Mouse (Mus musculus): ENCODE data around the gene Ric1. TPM values are rescaled to one million over a fixed set of nuclear protein-coding genes. Genes with fewer than 3 reads are reported as not detected.

The Ric1 gene
- polyA plus RNA-seq, 1 experiment, result 6.7 TPM

DNA sequence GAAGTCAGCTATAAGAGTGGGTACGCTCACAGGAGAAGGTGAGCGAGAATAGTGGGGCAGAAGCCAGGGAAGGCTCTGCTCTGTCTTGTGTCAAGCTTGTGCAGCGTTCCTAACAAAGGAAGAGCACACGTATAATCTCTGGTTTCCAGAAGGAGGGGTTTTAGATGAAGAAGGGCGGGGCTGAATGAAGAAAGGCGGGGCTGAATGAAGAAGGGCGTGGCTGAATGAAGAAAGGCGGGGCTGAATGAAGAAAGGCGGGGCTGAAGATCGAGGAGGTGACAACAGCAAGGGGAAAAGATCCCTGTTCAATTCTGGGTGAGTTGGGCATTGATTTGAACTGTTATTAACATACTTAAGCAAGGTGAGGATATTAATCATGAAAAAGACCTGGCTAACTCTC lies 6.1 kb upstream of the Ric1 start:
- TF ChIP-seq CTCF (IDR thresholded peaks at IDR 0.05; ENCODE audit: extremely low read depth, insufficient read length, insufficient replicate concordance, low read depth, low read length) (no peak), POLR2A (IDR thresholded peaks at IDR 0.05; ENCODE audit: low read depth, low read length) (no peak)
- 85% methylated on average over 10 of the region's 10 CpGs for WGBS
- Histone ChIP-seq H3K36me3 (ENCODE audit: control insufficient read depth, insufficient read depth, low read length) (no peaks in the 10 kb centered on the region), H3K4me1 (ENCODE audit: control insufficient read depth, insufficient read depth, insufficient read length, low read length) (peaks cover 3% of the 10 kb centered on the region), H3K27ac (ENCODE audit: insufficient read depth, low read depth, low read length) (no peak overlapping the region), H3K4me3 (ENCODE audit: low read depth, low read length) (no peak overlapping the region), H3K27me3 (ENCODE audit: control insufficient read depth, insufficient read depth, low read length) (no peaks in the 10 kb centered on the region)

DNA sequence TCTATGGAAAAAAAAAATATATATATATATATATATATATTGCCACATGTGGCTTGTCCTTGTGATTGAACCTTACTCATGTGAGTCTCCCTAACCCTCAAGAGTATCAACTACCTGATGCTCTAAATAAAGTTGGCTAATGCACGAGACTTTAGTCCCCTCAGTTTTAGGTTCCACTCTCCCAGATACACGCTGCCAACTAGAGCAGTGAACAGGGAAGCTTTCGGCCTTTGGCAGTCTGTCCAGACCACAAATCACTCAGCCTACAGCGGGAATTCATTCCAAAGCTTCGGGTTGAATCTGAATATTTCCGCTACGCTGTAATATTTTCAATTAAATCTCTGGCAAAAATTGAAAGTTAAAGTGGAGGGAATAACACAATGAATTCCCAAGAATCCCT lies 3.7 kb upstream of the Ric1 start:
- H3K36me3 ChIP-seq (ENCODE audit: control insufficient read depth, insufficient read depth, low read length), result no peaks in the 10 kb centered on the region
- H3K4me1 ChIP-seq (ENCODE audit: control insufficient read depth, insufficient read depth, insufficient read length, low read length), result peaks cover 2% of the 10 kb centered on the region
- 60% methylated on average over 7 of the region's 7 CpGs for WGBS
- H3K4me3 ChIP-seq (ENCODE audit: low read depth, low read length), result no peak overlapping the region
- no peak for TF ChIP-seq POLR2A (IDR thresholded peaks at IDR 0.05; ENCODE audit: low read depth, low read length)
- H3K27ac ChIP-seq (ENCODE audit: insufficient read depth, low read depth, low read length), result no peak overlapping the region
- no peaks in the 10 kb centered on the region for H3K27me3 ChIP-seq (ENCODE audit: control insufficient read depth, insufficient read depth, low read length)

DNA sequence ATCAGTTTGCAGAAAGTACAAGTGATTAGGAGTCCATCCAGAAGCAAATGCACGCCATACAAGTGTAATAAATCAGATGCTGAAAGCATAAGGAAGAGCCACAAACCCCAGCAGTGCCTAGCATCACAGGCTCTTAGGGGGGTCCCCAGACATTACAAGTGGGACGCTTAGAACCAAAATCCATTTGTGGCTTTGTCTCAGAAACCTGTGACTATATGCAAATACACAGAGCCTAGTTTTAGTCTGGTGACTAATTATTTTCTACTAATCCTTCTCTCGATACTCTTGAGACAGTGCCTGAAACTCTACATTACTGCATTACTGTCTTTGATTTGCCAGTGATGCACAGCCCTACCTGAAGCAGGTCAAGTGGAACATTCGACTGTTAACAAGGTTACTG lies 3.2 kb upstream of the Ric1 start:
- Histone ChIP-seq H3K4me1 (ENCODE audit: control insufficient read depth, insufficient read depth, insufficient read length, low read length) (peaks cover 2% of the 10 kb centered on the region), H3K36me3 (ENCODE audit: control insufficient read depth, insufficient read depth, low read length) (no peaks in the 10 kb centered on the region), H3K27me3 (ENCODE audit: control insufficient read depth, insufficient read depth, low read length) (no peaks in the 10 kb centered on the region), H3K27ac (ENCODE audit: insufficient read depth, low read depth, low read length) (no peak overlapping the region), H3K4me3 (ENCODE audit: low read depth, low read length) (no peak overlapping the region)
- WGBS, result 69% methylated on average over 4 of the region's 4 CpGs
- TF ChIP-seq CTCF (IDR thresholded peaks at IDR 0.05; ENCODE audit: extremely low read depth, insufficient read length, insufficient replicate concordance, low read depth, low read length), result no peak
- no peak for TF ChIP-seq POLR2A (IDR thresholded peaks at IDR 0.05; ENCODE audit: low read depth, low read length)

GRCm38 (mm10) chr19:29520996-29521560 lies 1.0 kb upstream of the Ric1 start:
- WGBS, result 44% methylated on average over 10 of the region's 10 CpGs
- TF ChIP-seq POLR2A (IDR thresholded peaks at IDR 0.05; ENCODE audit: low read depth, low read length), result no peak
- TF ChIP-seq CTCF (IDR thresholded peaks at IDR 0.05; ENCODE audit: extremely low read depth, insufficient read length, insufficient replicate concordance, low read depth, low read length), result no peak
- no peak overlapping the region for H3K4me3 ChIP-seq (ENCODE audit: low read depth, low read length)
- H3K27ac ChIP-seq (ENCODE audit: insufficient read depth, low read depth, low read length), result no peak overlapping the region; the same call in 1 of the 2 replicates
- no peaks in the 10 kb centered on the region for H3K36me3 ChIP-seq (ENCODE audit: control insufficient read depth, insufficient read depth, low read length)
- H3K4me1 ChIP-seq (ENCODE audit: control insufficient read depth, insufficient read depth, insufficient read length, low read length), result peaks cover 3% of the 10 kb centered on the region
- H3K27me3 ChIP-seq (ENCODE audit: control insufficient read depth, insufficient read depth, low read length), result no peaks in the 10 kb centered on the region

GRCm38 (mm10) chr19:29522445-29523229 lies 555 bp downstream of the Ric1 start:
- peak overlapping the region; percentile 75 for H3K27ac ChIP-seq (ENCODE audit: insufficient read depth, low read depth, low read length)
- WGBS, result 1% methylated on average over 92 of the region's 92 CpGs
- H3K4me1 ChIP-seq (ENCODE audit: control insufficient read depth, insufficient read depth, insufficient read length, low read length), result peaks cover 4% of the 10 kb centered on the region
- TF ChIP-seq CTCF (IDR thresholded peaks at IDR 0.05; ENCODE audit: extremely low read depth, insufficient read length, insufficient replicate concordance, low read depth, low read length), result no peak
- no peak for TF ChIP-seq POLR2A (IDR thresholded peaks at IDR 0.05; ENCODE audit: low read depth, low read length)
- no peaks in the 10 kb centered on the region for H3K36me3 ChIP-seq (ENCODE audit: control insufficient read depth, insufficient read depth, low read length)
- no peaks in the 10 kb centered on the region for H3K27me3 ChIP-seq (ENCODE audit: control insufficient read depth, insufficient read depth, low read length)
- peak overlapping the region; percentile 67 for H3K4me3 ChIP-seq (ENCODE audit: low read depth, low read length)

DNA sequence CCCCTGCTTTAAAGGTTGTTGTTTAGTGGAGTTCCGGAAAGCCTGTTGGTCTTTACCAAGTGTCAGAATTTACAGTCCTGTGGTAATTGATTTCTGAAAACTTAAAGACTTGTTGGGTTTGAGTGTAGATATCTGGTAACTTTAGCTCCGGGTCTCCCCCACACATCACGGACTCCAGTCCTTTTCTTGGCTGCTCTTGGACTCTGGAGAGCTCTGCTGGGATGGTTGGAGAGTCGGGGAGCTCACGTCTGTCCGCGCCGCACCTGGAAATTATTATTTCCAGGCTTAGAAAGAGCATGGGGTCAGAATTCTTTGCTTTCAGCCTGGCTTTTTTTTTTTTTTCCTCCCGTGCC lies 1.1 kb downstream of the Ric1 start:
- WGBS, result under 1% methylated on average over 9 of the region's 9 CpGs
- Histone ChIP-seq H3K27me3 (ENCODE audit: control insufficient read depth, insufficient read depth, low read length) (no peaks in the 10 kb centered on the region), H3K4me1 (ENCODE audit: control insufficient read depth, insufficient read depth, insufficient read length, low read length) (peaks cover 7% of the 10 kb centered on the region), H3K27ac (ENCODE audit: insufficient read depth, low read depth, low read length) (peak overlapping the region; percentile 49), H3K36me3 (ENCODE audit: control insufficient read depth, insufficient read depth, low read length) (no peaks in the 10 kb centered on the region), H3K4me3 (ENCODE audit: low read depth, low read length) (peak overlapping the region; percentile 67)
- TF ChIP-seq POLR2A (IDR thresholded peaks at IDR 0.05; ENCODE audit: low read depth, low read length) (no peak), CTCF (IDR thresholded peaks at IDR 0.05; ENCODE audit: extremely low read depth, insufficient read length, insufficient replicate concordance, low read depth, low read length) (no peak)

DNA sequence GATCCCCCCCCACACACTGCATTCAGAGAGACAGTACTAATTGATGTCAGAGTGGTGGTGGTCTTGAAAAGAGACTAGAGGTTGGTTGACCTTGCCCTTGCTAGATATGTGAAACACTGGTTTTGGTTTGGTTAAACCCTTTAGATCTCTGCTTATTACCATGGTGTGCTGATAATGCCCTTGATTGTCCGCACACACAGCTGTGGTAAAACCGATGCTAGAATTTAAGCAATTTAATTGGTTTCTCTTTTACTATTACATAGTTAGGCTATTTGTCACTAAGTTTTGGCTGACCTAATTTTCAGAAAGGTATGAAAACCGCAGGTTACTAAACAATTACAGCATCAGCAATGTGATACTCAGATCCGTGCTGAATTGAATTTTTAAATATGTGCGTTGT lies 1.6 kb downstream of the Ric1 start:
- Histone ChIP-seq H3K27me3 (ENCODE audit: control insufficient read depth, insufficient read depth, low read length) (no peaks in the 10 kb centered on the region), H3K36me3 (ENCODE audit: control insufficient read depth, insufficient read depth, low read length) (no peaks in the 10 kb centered on the region), H3K4me3 (ENCODE audit: low read depth, low read length) (no peak overlapping the region), H3K27ac (ENCODE audit: insufficient read depth, low read depth, low read length) (peak overlapping the region; percentile 49; the same call in 1 of the 2 replicates), H3K4me1 (ENCODE audit: control insufficient read depth, insufficient read depth, insufficient read length, low read length) (peaks cover 5% of the 10 kb centered on the region; the same call in 1 of the 2 replicates)
- WGBS, result 18% methylated on average over 5 of the region's 5 CpGs
- no peak for TF ChIP-seq POLR2A (IDR thresholded peaks at IDR 0.05; ENCODE audit: low read depth, low read length)
- TF ChIP-seq CTCF (IDR thresholded peaks at IDR 0.05; ENCODE audit: extremely low read depth, insufficient read length, insufficient replicate concordance, low read depth, low read length), result no peak

Measured in small intestine, adult 2 months (tissue).